Mouse (Mus musculus) c-Kit-positive CD71-positive TER-119-negative erythroid progenitor cells, embryonic 14.5 days (primary cell): Measurements from ENCODE around the gene Tceanc2.

Experiments used
- DNase-seq: peaks from one replicate; pipeline ENCODE4 v3.0.0-alpha.2; 2013; ENCODE audit warnings: low read depth

Tceanc2 gene

GRCm38 (mm10) chr4:107178182-107178829 lies 610 bp downstream of the Tceanc2 start, which contains the start of gene Tmem59:
Gene Tmem59, plus strand, starts transcription at chr4:107178399.
- peak; percentile 94 for DNase-seq

DNA sequence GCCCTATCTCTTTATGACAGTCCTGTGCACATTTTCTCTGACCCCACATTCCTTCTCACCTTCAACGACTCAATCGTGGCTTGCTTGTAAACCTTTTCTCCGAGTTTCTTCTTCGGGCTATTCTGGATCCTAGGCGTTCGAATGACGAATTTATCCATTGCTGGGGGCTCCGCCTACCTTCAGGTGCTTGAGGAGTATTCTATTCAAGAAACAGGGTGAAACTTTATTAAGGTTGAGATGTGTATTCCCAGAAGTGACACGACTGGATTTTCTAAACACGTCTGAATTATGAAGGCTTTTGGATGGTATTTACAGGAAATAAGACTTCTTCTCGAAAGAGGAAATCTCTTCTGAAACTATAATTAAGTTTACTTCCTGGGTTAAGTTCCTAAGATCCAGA lies 1.4 kb downstream of the Tceanc2 start:
- no peak for DNase-seq

- DNase-seq, result no peak
Observed at GRCm38 (mm10) chr4:107167798-107168197, 11.1 kb downstream of the Tceanc2 start.

- no peak for DNase-seq
Observed at GRCm38 (mm10) chr4:107166700-107167099, 12.2 kb downstream of the Tceanc2 start.

- DNase-seq, result peak; percentile 75
Observed at GRCm38 (mm10) chr4:107163756-107164587, 14.9 kb downstream of the Tceanc2 start.

- no peak for DNase-seq
Observed at GRCm38 (mm10) chr4:107163341-107163740, 15.6 kb downstream of the Tceanc2 start.

- no peak for DNase-seq
Observed at GRCm38 (mm10) chr4:107160181-107160580, 18.7 kb downstream of the Tceanc2 start.

DNA sequence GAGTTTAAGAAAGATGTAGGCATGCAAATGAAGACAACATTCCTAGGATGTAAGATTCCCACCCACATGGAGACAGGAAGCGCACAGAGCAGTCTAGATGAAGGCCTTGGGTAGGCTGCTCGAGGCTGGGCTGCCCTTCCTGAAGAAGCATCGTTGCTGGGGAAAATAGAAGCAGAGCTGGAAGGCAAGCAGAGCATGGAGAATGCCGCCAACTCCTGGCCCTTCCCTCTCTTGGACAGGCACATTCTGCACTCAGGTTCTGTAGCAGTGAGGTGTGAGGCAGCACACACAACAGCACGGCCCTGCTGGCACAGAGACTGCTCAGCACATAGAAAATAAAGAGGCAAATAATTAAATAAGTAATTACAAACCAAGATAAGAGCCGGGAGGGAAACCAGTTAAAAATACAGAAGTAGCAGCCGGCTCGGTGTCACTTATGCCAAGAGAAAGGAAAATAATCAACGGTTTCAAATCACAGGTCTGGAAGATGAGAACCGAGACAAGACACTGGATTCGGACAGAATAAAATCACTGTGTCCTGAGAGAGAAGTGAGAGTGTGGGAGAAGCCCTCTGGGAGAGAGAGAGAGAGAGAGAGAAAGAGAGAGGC lies 19.6 kb downstream of the Tceanc2 start:
- no peak for DNase-seq

DNA sequence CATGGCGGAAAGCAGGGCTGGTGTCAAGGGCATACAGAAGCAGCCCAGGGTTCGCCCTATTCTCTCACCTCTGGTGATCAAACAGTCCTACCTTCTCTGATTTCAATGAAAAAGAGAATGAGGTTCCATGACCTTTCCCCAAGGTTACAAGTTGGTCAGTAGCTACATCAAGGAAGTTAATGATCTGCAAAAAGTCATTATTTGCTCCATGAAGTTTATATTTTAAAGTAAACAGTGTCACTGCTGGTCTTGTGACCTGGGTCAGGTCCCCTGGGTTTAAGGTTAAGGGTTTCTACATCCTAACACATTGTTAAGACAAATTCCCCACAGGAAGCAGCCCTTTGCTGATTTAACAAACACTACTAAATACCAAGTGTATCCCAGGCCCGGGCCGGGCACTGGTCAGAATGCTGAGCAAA lies 21.9 kb downstream of the Tceanc2 start:
- DNase-seq, result no peak

GRCm38 (mm10) chr4:107152571-107152970 lies 26.3 kb downstream of the Tceanc2 start:
- no peak for DNase-seq

- no peak for DNase-seq
Observed at GRCm38 (mm10) chr4:107150991-107151390, 27.9 kb downstream of the Tceanc2 start.

GRCm38 (mm10) chr4:107143511-107143910 lies 35.4 kb downstream of the Tceanc2 start:
- no peak for DNase-seq

- DNase-seq, result no peak
Observed at GRCm38 (mm10) chr4:107139836-107140631, 38.9 kb downstream of the Tceanc2 start.

GRCm38 (mm10) chr4:107138948-107139835 lies 39.7 kb downstream of the Tceanc2 start:
- no peak for DNase-seq

- DNase-seq, result no peak
Observed at GRCm38 (mm10) chr4:107136531-107136930, 42.4 kb downstream of the Tceanc2 start.

DNA sequence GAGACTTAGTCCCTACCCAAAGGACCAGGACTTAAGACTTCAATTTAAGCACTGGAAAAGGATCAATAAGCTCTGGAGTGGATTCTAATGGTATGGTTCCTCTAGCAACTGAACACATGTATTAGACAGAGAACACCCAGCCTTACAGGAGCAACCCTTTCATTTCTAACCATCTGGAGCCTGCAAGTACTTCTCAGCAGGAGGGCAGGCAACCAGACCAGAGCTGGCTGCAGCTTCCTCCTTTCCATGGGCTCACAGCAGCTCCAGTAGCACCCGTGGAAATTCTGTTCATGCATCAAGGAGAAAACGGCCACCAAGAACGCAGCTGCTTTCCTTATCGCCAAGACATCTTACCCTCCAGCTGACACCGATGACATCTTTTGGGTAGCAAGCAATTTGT lies 43.3 kb downstream of the Tceanc2 start:
- no peak for DNase-seq

DNA sequence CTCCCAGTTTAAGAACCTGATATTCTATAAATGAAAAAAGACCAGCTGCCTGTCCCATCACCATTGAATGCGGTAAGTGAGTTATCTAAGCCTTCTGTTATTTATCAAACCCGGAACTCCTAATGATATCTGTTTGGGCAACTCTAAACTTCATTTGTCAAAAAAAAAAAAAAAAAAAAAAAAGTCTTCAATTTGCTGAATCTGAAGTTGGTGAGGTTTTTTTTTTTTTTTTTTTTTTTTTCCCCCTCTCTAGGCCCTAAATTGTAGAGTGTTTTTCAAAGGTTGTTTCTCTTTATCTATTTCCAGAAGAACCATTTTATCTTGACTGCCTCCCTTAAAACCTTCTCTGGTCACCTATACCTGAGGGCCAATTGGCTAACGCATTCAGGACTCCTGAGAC lies 44.0 kb downstream of the Tceanc2 start:
- DNase-seq, result no peak

- no peak for DNase-seq
Observed at GRCm38 (mm10) chr4:107130534-107130933, 48.4 kb downstream of the Tceanc2 start.

GRCm38 (mm10) chr4:107129373-107129772 lies 49.5 kb downstream of the Tceanc2 start:
- DNase-seq, result no peak

DNA sequence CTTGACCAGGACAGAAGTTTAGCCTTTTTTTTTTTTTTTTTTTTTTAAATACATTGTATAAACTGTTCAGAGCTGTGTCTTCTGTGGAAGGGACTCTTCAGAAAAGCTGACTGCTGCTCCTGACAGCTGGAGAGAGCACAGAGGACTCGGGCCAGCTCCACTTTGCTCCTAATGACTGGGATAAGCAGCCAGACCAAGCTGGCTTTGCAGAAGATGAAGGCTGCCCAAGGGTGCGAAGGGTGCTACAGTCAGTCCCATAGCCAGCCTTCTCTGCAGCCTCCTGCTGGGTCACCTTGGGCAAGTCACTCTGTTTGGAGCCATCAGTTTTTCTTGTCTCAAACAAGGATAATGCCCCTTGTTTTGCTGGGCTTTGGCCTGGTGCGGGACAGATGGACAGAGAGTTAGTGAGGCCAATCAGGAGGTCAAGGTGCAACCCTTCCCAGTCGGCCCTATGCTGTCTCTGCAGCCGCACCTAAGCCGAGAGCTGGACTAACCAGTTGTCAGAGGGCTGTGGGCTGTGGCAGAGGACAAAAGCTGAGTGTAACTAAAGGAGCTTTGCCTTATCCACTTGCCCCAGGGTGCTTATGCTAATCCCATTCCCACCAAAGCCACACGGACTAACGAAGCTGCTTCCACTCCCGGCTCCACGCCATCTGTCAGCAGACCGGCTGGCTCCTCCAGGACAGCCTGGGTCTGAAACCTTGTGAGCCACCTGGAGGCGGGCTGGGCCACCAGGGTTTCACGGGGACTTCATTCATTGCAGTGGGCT lies 50.8 kb downstream of the Tceanc2 start:
- DNase-seq, result no peak
